Mouse (Mus musculus) neural tube, embryonic 11.5 days (tissue): ENCODE results near the gene Tmem185b. TPM values are rescaled to one million over a fixed set of nuclear protein-coding genes. Genes with fewer than 3 reads are reported as not detected.

ENCODE experiments used
- ATAC-seq: fragments of 200-750 bp; cut with Nextera tagmentation; 2 replicates; pipeline ENCODE4 v1.8.0; 2017; ENCODE audit warnings: moderate number of reproducible peaks, mild to moderate bottlenecking, moderate TSS enrichment, moderate library complexity; ENCODE audit not compliant: insufficient read depth, low FRiP score, low TSS enrichment
- DNase-seq: peaks from one replicate; pipeline ENCODE4 v3.0.0-alpha.2; 2015; ENCODE audit warnings: low spot score
- H3K27ac ChIP-seq: fragments of 300-500 bp; sonication (generic); 2 replicates; pipeline ENCODE4 v1.5.1; 2014; ENCODE audit warnings: low read depth, mild to moderate bottlenecking, low read length
- H3K27me3 ChIP-seq: fragments of 300-500 bp; sonication (generic); 2 replicates; pipeline ENCODE4 v1.6.1; 2014; ENCODE audit warnings: mild to moderate bottlenecking, low read length, mixed read lengths; ENCODE audit not compliant: control insufficient read depth, insufficient read depth
- H3K36me3 ChIP-seq: fragments of 300-500 bp; sonication (generic); 2 replicates; pipeline ENCODE4 v1.6.1; 2014; ENCODE audit warnings: mild to moderate bottlenecking, low read length, moderate library complexity, mixed read lengths; ENCODE audit not compliant: control insufficient read depth, insufficient read depth
- H3K4me1 ChIP-seq: fragments of 300-500 bp; sonication (generic); 2 replicates; pipeline ENCODE4 v1.6.1; 2014; ENCODE audit warnings: low read length, mixed read lengths; ENCODE audit not compliant: control insufficient read depth, insufficient read depth
- H3K4me2 ChIP-seq: fragments of 300-500 bp; sonication (generic); 2 replicates; pipeline ENCODE4 v1.6.1; 2014; ENCODE audit warnings: low read depth, mild to moderate bottlenecking, moderate library complexity
- H3K4me3 ChIP-seq: fragments of 300-500 bp; sonication (generic); 2 replicates; pipeline ENCODE4 v1.5.1; 2014; ENCODE audit warnings: low read depth, low read length
- H3K9ac ChIP-seq: fragments of 300-500 bp; sonication (generic); 2 replicates; pipeline ENCODE4 v1.6.1; 2014; ENCODE audit warnings: mild to moderate bottlenecking, low read length
- H3K9me3 ChIP-seq: fragments of 300-500 bp; sonication (generic); 2 replicates; pipeline ENCODE4 v1.6.1; 2016; ENCODE audit warnings: low read length; ENCODE audit not compliant: control insufficient read depth
- WGBS: fragments of 180-500 bp; shearing (Covaris S2); extraction: QIAGEN DNeasy Blood & Tissue Kit; methylation state at CpG from one replicate; pipeline ENCODE4 v1.1.7; 2014; 5-methylcytosine and 5-hydroxymethylcytosine counted together
- polyA plus RNA-seq: library from polyadenylated mRNA; unstranded; fragments of >200 nt; fragmentation: Nextera tagmentation; extraction: Ambion mirVana; gene quantifications from 2 replicates; pipeline ENCODE4 v1.2.1, GENCODE M21; 2014

Gene Tmem185b
- polyA plus RNA-seq, 1 experiment from 2014 or later = 23.1 TPM

GRCm38 (mm10) chr1:119487917-119488590 lies 37.9 kb upstream of the Tmem185b start:
- H3K4me3 ChIP-seq = no peak overlapping the region
- no peaks in the 10 kb centered on the region for H3K36me3 ChIP-seq
- H3K9me3 ChIP-seq = no peaks in the 10 kb centered on the region
- H3K4me1 ChIP-seq = no peaks in the 10 kb centered on the region
- ATAC-seq (no peak), DNase-seq (no peak)
- H3K27ac ChIP-seq = no peak overlapping the region
- no peak overlapping the region for H3K4me2 ChIP-seq
- no peaks in the 10 kb centered on the region for H3K27me3 ChIP-seq
- WGBS = 56% methylated on average over 10 of the region's 10 CpGs
- H3K9ac ChIP-seq = no peak overlapping the region

GRCm38 (mm10) chr1:119490765-119491164 lies 35.2 kb upstream of the Tmem185b start:
- H3K27me3 ChIP-seq = no peaks in the 10 kb centered on the region
- H3K27ac ChIP-seq = no peak overlapping the region
- no peak overlapping the region for H3K9ac ChIP-seq
- no peak overlapping the region for H3K4me3 ChIP-seq
- no peak overlapping the region for H3K4me2 ChIP-seq
- ATAC-seq = no peak
- WGBS = 72% methylated on average over 7 of the region's 7 CpGs
- no peaks in the 10 kb centered on the region for H3K36me3 ChIP-seq
- H3K9me3 ChIP-seq = no peaks in the 10 kb centered on the region
- no peak for DNase-seq
- no peaks in the 10 kb centered on the region for H3K4me1 ChIP-seq

GRCm38 (mm10) chr1:119492097-119492496 lies 33.9 kb upstream of the Tmem185b start:
- H3K4me2 ChIP-seq = no peak overlapping the region
- no peak for DNase-seq
- no peak overlapping the region for H3K9ac ChIP-seq
- no peaks in the 10 kb centered on the region for H3K9me3 ChIP-seq
- no peak for ATAC-seq
- H3K4me1 ChIP-seq = no peaks in the 10 kb centered on the region
- H3K36me3 ChIP-seq = no peaks in the 10 kb centered on the region
- no peaks in the 10 kb centered on the region for H3K27me3 ChIP-seq
- H3K27ac ChIP-seq = no peak overlapping the region
- WGBS = 56% methylated on average over 11 of the region's 11 CpGs
- no peak overlapping the region for H3K4me3 ChIP-seq

- H3K36me3 ChIP-seq = no peaks in the 10 kb centered on the region
- no peaks in the 10 kb centered on the region for H3K4me1 ChIP-seq
- no peak overlapping the region for H3K9ac ChIP-seq
- no peak for DNase-seq
- H3K27ac ChIP-seq = no peak overlapping the region
- no peaks in the 10 kb centered on the region for H3K27me3 ChIP-seq
- H3K4me2 ChIP-seq = no peak overlapping the region
- WGBS = 70% methylated on average over 1 of the region's 1 CpGs
- ATAC-seq = no peak
- H3K9me3 ChIP-seq = no peaks in the 10 kb centered on the region
- H3K4me3 ChIP-seq = no peak overlapping the region
Observed at GRCm38 (mm10) chr1:119492505-119492904, 33.5 kb upstream of the Tmem185b start.

- H3K27me3 ChIP-seq = no peaks in the 10 kb centered on the region
- H3K4me1 ChIP-seq = no peaks in the 10 kb centered on the region
- no peaks in the 10 kb centered on the region for H3K36me3 ChIP-seq
- no peaks in the 10 kb centered on the region for H3K9me3 ChIP-seq
- no peak for DNase-seq
- no peak for ATAC-seq
- H3K27ac ChIP-seq = no peak overlapping the region
- no peak overlapping the region for H3K4me3 ChIP-seq
- no peak overlapping the region for H3K9ac ChIP-seq
- WGBS = 90% methylated on average over 2 of the region's 2 CpGs
- no peak overlapping the region for H3K4me2 ChIP-seq
Observed at GRCm38 (mm10) chr1:119494024-119494711, 31.8 kb upstream of the Tmem185b start.

DNA sequence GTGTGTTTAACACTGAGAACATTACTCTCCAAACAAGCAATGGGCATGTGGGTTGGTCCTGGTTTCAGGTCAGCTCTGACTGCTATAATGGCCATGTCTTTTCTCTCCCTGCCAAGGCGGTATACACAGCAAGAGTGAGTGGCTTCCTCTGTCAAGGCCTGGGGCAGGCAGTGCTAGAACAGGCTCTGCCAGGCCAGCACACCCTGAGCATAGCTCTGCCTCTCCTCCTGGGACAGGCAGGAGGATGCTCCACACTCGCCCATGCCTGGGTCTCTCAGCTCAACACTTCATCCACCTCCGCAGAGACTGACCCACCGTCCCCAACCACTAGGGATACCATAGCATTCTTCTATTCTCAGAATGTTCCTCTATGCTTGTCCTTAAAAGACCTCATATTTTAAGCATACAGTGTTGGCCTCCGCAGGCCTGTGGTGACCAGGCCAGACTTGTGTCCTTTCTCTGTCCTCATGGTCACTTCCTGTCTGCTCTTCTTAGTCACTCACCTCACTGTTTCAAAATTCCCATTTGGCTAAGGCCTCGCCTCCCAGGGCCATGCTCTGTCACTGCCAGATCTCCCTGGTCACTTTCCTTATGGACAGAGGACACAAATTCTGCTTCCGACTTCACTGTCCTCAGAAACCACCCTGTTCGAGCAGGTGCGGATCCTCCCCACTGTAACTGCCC lies 31.1 kb upstream of the Tmem185b start:
- Histone ChIP-seq H3K4me3 (no peak overlapping the region), H3K4me2 (no peak overlapping the region), H3K36me3 (no peaks in the 10 kb centered on the region), H3K9me3 (no peaks in the 10 kb centered on the region), H3K27me3 (no peaks in the 10 kb centered on the region), H3K4me1 (no peaks in the 10 kb centered on the region), H3K27ac (no peak overlapping the region), H3K9ac (no peak overlapping the region)
- no peak for DNase-seq
- 96% methylated on average over 9 of the region's 9 CpGs for WGBS
- no peak for ATAC-seq

DNA sequence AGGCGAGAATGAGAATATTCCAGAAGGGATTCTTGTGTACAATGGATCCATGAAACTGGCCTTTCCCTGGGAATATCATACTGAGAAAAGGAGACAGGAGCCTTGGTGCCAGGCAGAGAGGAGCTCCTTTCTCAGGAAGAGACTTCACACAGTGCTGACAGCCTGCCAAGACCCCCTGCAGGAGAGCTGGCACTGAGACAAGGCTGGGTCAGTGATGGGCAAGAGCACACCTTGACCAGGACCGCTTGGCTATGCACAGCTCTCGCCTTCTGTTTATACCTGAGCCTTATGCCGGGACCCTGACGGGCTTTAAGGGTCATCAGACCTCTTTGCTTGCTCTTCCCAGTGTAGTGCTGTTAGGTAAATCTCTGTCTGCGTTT lies 30.6 kb upstream of the Tmem185b start:
- ATAC-seq (no peak), DNase-seq (no peak)
- H3K4me2 ChIP-seq = no peak overlapping the region
- H3K9me3 ChIP-seq = no peaks in the 10 kb centered on the region
- no peak overlapping the region for H3K9ac ChIP-seq
- WGBS = 93% methylated on average over 6 of the region's 6 CpGs
- no peak overlapping the region for H3K27ac ChIP-seq
- no peaks in the 10 kb centered on the region for H3K4me1 ChIP-seq
- no peaks in the 10 kb centered on the region for H3K27me3 ChIP-seq
- H3K36me3 ChIP-seq = no peaks in the 10 kb centered on the region
- H3K4me3 ChIP-seq = no peak overlapping the region

- no peak overlapping the region for H3K27ac ChIP-seq
- no peak overlapping the region for H3K9ac ChIP-seq
- DNase-seq (no peak), ATAC-seq (no peak)
- H3K27me3 ChIP-seq = no peaks in the 10 kb centered on the region
- no peak overlapping the region for H3K4me3 ChIP-seq
- H3K4me1 ChIP-seq = no peaks in the 10 kb centered on the region
- WGBS = 74% methylated on average over 5 of the region's 5 CpGs
- no peaks in the 10 kb centered on the region for H3K9me3 ChIP-seq
- H3K36me3 ChIP-seq = no peaks in the 10 kb centered on the region
- H3K4me2 ChIP-seq = no peak overlapping the region
Observed at GRCm38 (mm10) chr1:119497346-119498004, 28.5 kb upstream of the Tmem185b start.
